Mouse (Mus musculus): ENCODE measurements around the gene Hoxd8. TPM values are rescaled to one million over a fixed set of nuclear protein-coding genes. Genes with fewer than 3 reads are reported as not detected.

Gene Hoxd8
- total and polyA plus RNA-seq, 2 experiments from 2014 or later, result 0.37 TPM; not detected in 1

GRCm38 (mm10) chr2:74676376-74677052, 27.9 kb upstream of the Hoxd8 start:
- H3K9me3 ChIP-seq (ENCODE audit: low read length), result no peaks in the 10 kb centered on the region
- no peak for DNase-seq (ENCODE audit: low spot score)
- no peaks in the 10 kb centered on the region for H3K36me3 ChIP-seq (ENCODE audit: insufficient read depth, low read length)
- no peak overlapping the region for H3K27ac ChIP-seq
- H3K9ac ChIP-seq (replicated peaks; ENCODE audit: low read length), result no peak overlapping the region
- TF ChIP-seq CTCF (IDR thresholded peaks at IDR 0.05; ENCODE audit: low read depth), result no peak
- ATAC-seq, result no peak
- H3K4me3 ChIP-seq (ENCODE audit: low read length), result no peak overlapping the region
- WGBS, result 2% methylated on average over 9 of the region's 9 CpGs
- H3K4me1 ChIP-seq (ENCODE audit: insufficient read depth, low read length), result no peaks in the 10 kb centered on the region
- no peak overlapping the region for H3K4me2 ChIP-seq (ENCODE audit: low read depth, low read length)
- peaks cover 98% of the 10 kb centered on the region for H3K27me3 ChIP-seq (ENCODE audit: insufficient read depth, low read length)

GRCm38 (mm10) chr2:74677106-74677505, 27.3 kb upstream of the Hoxd8 start:
- H3K36me3 ChIP-seq (ENCODE audit: insufficient read depth, low read length), result no peaks in the 10 kb centered on the region
- WGBS, result 6% methylated on average over 2 of the region's 2 CpGs
- H3K4me2 ChIP-seq (ENCODE audit: low read depth, low read length), result no peak overlapping the region
- no peak for TF ChIP-seq CTCF (IDR thresholded peaks at IDR 0.05; ENCODE audit: low read depth)
- peaks cover 97% of the 10 kb centered on the region for H3K27me3 ChIP-seq (ENCODE audit: insufficient read depth, low read length)
- no peaks in the 10 kb centered on the region for H3K4me1 ChIP-seq (ENCODE audit: insufficient read depth, low read length)
- DNase-seq (ENCODE audit: low spot score), result no peak
- H3K9ac ChIP-seq (replicated peaks; ENCODE audit: low read length), result no peak overlapping the region
- no peak overlapping the region for H3K27ac ChIP-seq
- H3K4me3 ChIP-seq (ENCODE audit: low read length), result no peak overlapping the region
- no peaks in the 10 kb centered on the region for H3K9me3 ChIP-seq (ENCODE audit: low read length)
- ATAC-seq, result no peak

GRCm38 (mm10) chr2:74678891-74679595, 25.4 kb upstream of the Hoxd8 start, which contains the start of gene Hoxd11:
Gene Hoxd11, plus strand, starts transcription at chr2:74679557.
- no peak for TF ChIP-seq CTCF (IDR thresholded peaks at IDR 0.05; ENCODE audit: low read depth)
- H3K27ac ChIP-seq, result no peak within 1 kb of the TSS
- ATAC-seq (no peak), DNase-seq (ENCODE audit: low spot score) (no peak)
- no peaks in the 10 kb centered on the region for H3K9me3 ChIP-seq (ENCODE audit: low read length)
- H3K4me3 ChIP-seq (ENCODE audit: low read length), result no peak within 1 kb of the TSS
- no peak within 1 kb of the TSS for H3K4me2 ChIP-seq (ENCODE audit: low read depth, low read length)
- no peaks in the 10 kb centered on the region for H3K4me1 ChIP-seq (ENCODE audit: insufficient read depth, low read length)
- WGBS, result 2% methylated on average over 15 of the region's 15 CpGs
- H3K9ac ChIP-seq (replicated peaks; ENCODE audit: low read length), result no peak within 1 kb of the TSS
- H3K27me3 ChIP-seq (ENCODE audit: insufficient read depth, low read length), result peaks cover 96% of the 10 kb centered on the region
- no peaks in the 10 kb centered on the region for H3K36me3 ChIP-seq (ENCODE audit: insufficient read depth, low read length)

- no peak overlapping the region for H3K27ac ChIP-seq
- H3K9me3 ChIP-seq (ENCODE audit: low read length), result no peaks in the 10 kb centered on the region
- no peak overlapping the region for H3K4me3 ChIP-seq (ENCODE audit: low read length)
- DNase-seq (ENCODE audit: low spot score) (no peak), ATAC-seq (no peak)
- no peak overlapping the region for H3K9ac ChIP-seq (replicated peaks; ENCODE audit: low read length)
- H3K4me2 ChIP-seq (ENCODE audit: low read depth, low read length), result no peak overlapping the region
- no peak for TF ChIP-seq CTCF (IDR thresholded peaks at IDR 0.05; ENCODE audit: low read depth)
- H3K36me3 ChIP-seq (ENCODE audit: insufficient read depth, low read length), result no peaks in the 10 kb centered on the region
- H3K27me3 ChIP-seq (ENCODE audit: insufficient read depth, low read length), result peaks cover 96% of the 10 kb centered on the region
- 1% methylated on average over 26 of the region's 26 CpGs for WGBS
- H3K4me1 ChIP-seq (ENCODE audit: insufficient read depth, low read length), result no peaks in the 10 kb centered on the region
Measured at GRCm38 (mm10) chr2:74679596-74679971, 24.8 kb upstream of the Hoxd8 start.

- H3K27me3 ChIP-seq (ENCODE audit: insufficient read depth, low read length), result peaks cover 96% of the 10 kb centered on the region
- no peak overlapping the region for H3K4me2 ChIP-seq (ENCODE audit: low read depth, low read length)
- no peak overlapping the region for H3K9ac ChIP-seq (replicated peaks; ENCODE audit: low read length)
- no peak overlapping the region for H3K4me3 ChIP-seq (ENCODE audit: low read length)
- H3K9me3 ChIP-seq (ENCODE audit: low read length), result no peaks in the 10 kb centered on the region
- WGBS, result under 1% methylated on average over 21 of the region's 23 CpGs
- TF ChIP-seq CTCF (IDR thresholded peaks at IDR 0.05; ENCODE audit: low read depth), result no peak
- DNase-seq (ENCODE audit: low spot score) (no peak), ATAC-seq (no peak)
- no peaks in the 10 kb centered on the region for H3K36me3 ChIP-seq (ENCODE audit: insufficient read depth, low read length)
- no peak overlapping the region for H3K27ac ChIP-seq
- H3K4me1 ChIP-seq (ENCODE audit: insufficient read depth, low read length), result no peaks in the 10 kb centered on the region
Measured at GRCm38 (mm10) chr2:74679980-74680379, 24.4 kb upstream of the Hoxd8 start.

GRCm38 (mm10) chr2:74680561-74681398, 23.6 kb upstream of the Hoxd8 start:
- Histone ChIP-seq H3K9ac (replicated peaks; ENCODE audit: low read length) (no peak overlapping the region), H3K4me2 (ENCODE audit: low read depth, low read length) (no peak overlapping the region), H3K36me3 (ENCODE audit: insufficient read depth, low read length) (no peaks in the 10 kb centered on the region), H3K27me3 (ENCODE audit: insufficient read depth, low read length) (peaks cover 96% of the 10 kb centered on the region), H3K4me3 (ENCODE audit: low read length) (no peak overlapping the region), H3K27ac (no peak overlapping the region), H3K4me1 (ENCODE audit: insufficient read depth, low read length) (no peaks in the 10 kb centered on the region), H3K9me3 (ENCODE audit: low read length) (no peaks in the 10 kb centered on the region)
- TF ChIP-seq CTCF (IDR thresholded peaks at IDR 0.05; ENCODE audit: low read depth), result no peak
- ATAC-seq (no peak), DNase-seq (ENCODE audit: low spot score) (no peak)
- WGBS, result 5% methylated on average over 21 of the region's 21 CpGs

Data from hindbrain, postnatal 0 days (tissue).